Mouse (Mus musculus) spleen, adult 2 months (tissue): Measurements from ENCODE around the gene Gm20388. TPM values are rescaled to one million over a fixed set of nuclear protein-coding genes. Genes with fewer than 3 reads are reported as not detected.
A peak's percentile ranks its signal among the peaks of the same experiment; 100 is the strongest.
"Not testable (repeated sequence)": the region's sequence is repeated elsewhere in the genome, so short reads cannot be mapped to it uniquely, and the experiment has no call there.

Source experiments
- DNase-seq, 2 experiments: peaks; one replicate each; pipeline versions ENCODE4 v3.0.0 to v3.0.0-alpha.2; 2012 to 2021; ENCODE audit warnings: low spot score in 2 of 2, low read depth in 1 of 2
- H3K27ac ChIP-seq: fragments of 200-500 bp; 2 replicates; pipeline ENCODE4 v1.5.1; 2012; ENCODE audit warnings: low read length, inconsistent platforms; ENCODE audit not compliant: insufficient read depth
- H3K27me3 ChIP-seq: fragments of 200-500 bp; 2 replicates; pipeline ENCODE4 v1.6.1; 2012; ENCODE audit warnings: mild to moderate bottlenecking, moderate library complexity, low read length, inconsistent platforms; ENCODE audit not compliant: control insufficient read depth, insufficient read depth
- H3K36me3 ChIP-seq: fragments of 200-500 bp; 2 replicates; pipeline ENCODE4 v1.6.1; 2012; ENCODE audit warnings: mild to moderate bottlenecking, low read length, inconsistent platforms; ENCODE audit not compliant: control insufficient read depth, insufficient read depth
- H3K4me1 ChIP-seq: fragments of 200-500 bp; 2 replicates; pipeline ENCODE4 v1.6.1; 2011; ENCODE audit warnings: inconsistent platforms; ENCODE audit not compliant: control insufficient read depth, insufficient read depth, insufficient read length
- H3K4me3 ChIP-seq: fragments of 200-500 bp; 2 replicates; pipeline ENCODE4 v1.5.1; 2011; ENCODE audit warnings: mild to moderate bottlenecking, inconsistent platforms; ENCODE audit not compliant: insufficient read depth, insufficient read length; ENCODE audit errors: extremely low read depth
- CTCF ChIP-seq: fragments of 200-500 bp; IDR thresholded peaks from 2 replicates; pipeline ENCODE4 v1.5.1; 2011; ENCODE audit warnings: mild to moderate bottlenecking, inconsistent platforms; ENCODE audit not compliant: insufficient read depth, insufficient read length, insufficient replicate concordance; ENCODE audit errors: extremely low read depth
- POLR2A ChIP-seq: fragments of 200-500 bp; IDR thresholded peaks from 2 replicates; pipeline ENCODE4 v1.6.1; 2011; ENCODE audit warnings: low read depth, low read length, inconsistent platforms
- WGBS: fragments of 180-500 bp; shearing (Covaris S2); methylation state at CpG from one replicate; pipeline ENCODE4 v1.1.7; 2018; 5-methylcytosine and 5-hydroxymethylcytosine counted together
- polyA plus RNA-seq: library from polyadenylated mRNA; depleted of rRNA; stranded (reverse); fragments of >200 nt; gene quantifications from 2 replicates; pipeline ENCODE4 v1.2.3, GENCODE M21; 2012

Gene Gm20388
- polyA plus RNA-seq, 1 experiment = 26.1 TPM

GRCm38 (mm10) chr8:120783781-120784180, 873.1 kb downstream of the Gm20388 start:
- H3K27ac ChIP-seq = 0 out of 2 replicates have a peak overlapping the region, but pooled peaks have one; percentile 24
- H3K27me3 ChIP-seq = no peaks in the 10 kb centered on the region
- H3K4me1 ChIP-seq = no peaks in the 10 kb centered on the region; the same call in 1 of the 2 replicates
- H3K36me3 ChIP-seq = no peaks in the 10 kb centered on the region
- H3K4me3 ChIP-seq = no peak overlapping the region
- no peak for TF ChIP-seq CTCF
- no peak for TF ChIP-seq POLR2A
- no peak for DNase-seq
- WGBS = 49% methylated on average over 4 of the region's 4 CpGs

GRCm38 (mm10) chr8:120786753-120787152, 876.1 kb downstream of the Gm20388 start:
- 81% methylated on average over 4 of the region's 4 CpGs for WGBS
- TF ChIP-seq CTCF = no peak
- TF ChIP-seq POLR2A = no peak
- Histone ChIP-seq H3K27me3 (no peaks in the 10 kb centered on the region), H3K4me3 (no peak overlapping the region), H3K36me3 (no peaks in the 10 kb centered on the region), H3K4me1 (no peaks in the 10 kb centered on the region; the same call in 1 of the 2 replicates), H3K27ac (no peak overlapping the region)
- DNase-seq = no peak

GRCm38 (mm10) chr8:120787631-120788030, 877.0 kb downstream of the Gm20388 start:
- TF ChIP-seq POLR2A (no peak), CTCF (no peak)
- H3K36me3 ChIP-seq = no peaks in the 10 kb centered on the region
- H3K27me3 ChIP-seq = no peaks in the 10 kb centered on the region
- peaks cover 6% of the 10 kb centered on the region; the same call in 1 of the 2 replicates for H3K4me1 ChIP-seq
- WGBS = 83% methylated on average over 5 of the region's 5 CpGs
- DNase-seq = no peak
- no peak overlapping the region for H3K4me3 ChIP-seq
- H3K27ac ChIP-seq = no peak overlapping the region

GRCm38 (mm10) chr8:120792710-120793109, 882.1 kb downstream of the Gm20388 start:
- peak in 1 of 2 experiments; percentile 33 for DNase-seq
- Histone ChIP-seq H3K27me3 (no peaks in the 10 kb centered on the region), H3K27ac (peak overlapping the region; percentile 60), H3K4me1 (peaks cover 24% of the 10 kb centered on the region), H3K4me3 (no peak overlapping the region), H3K36me3 (no peaks in the 10 kb centered on the region)
- no peak for TF ChIP-seq POLR2A
- no peak for TF ChIP-seq CTCF
- 32% methylated on average over 15 of the region's 15 CpGs for WGBS

- Histone ChIP-seq H3K4me1 (peaks cover 47% of the 10 kb centered on the region), H3K27me3 (no peaks in the 10 kb centered on the region), H3K36me3 (no peaks in the 10 kb centered on the region), H3K27ac (no peak overlapping the region; the same call in 1 of the 2 replicates), H3K4me3 (no peak overlapping the region)
- DNase-seq = peak; percentile 60 to 84
- 50% methylated on average over 9 of the region's 9 CpGs for WGBS
- TF ChIP-seq POLR2A = no peak
- peak; percentile 100 for TF ChIP-seq CTCF
Observed at GRCm38 (mm10) chr8:120795944-120796635, 885.4 kb downstream of the Gm20388 start.

- 38% methylated on average over 9 of the region's 9 CpGs for WGBS
Observed at GRCm38 (mm10) chr8:120797019-120797727, 886.5 kb downstream of the Gm20388 start.

GRCm38 (mm10) chr8:120800308-120800865, 889.7 kb downstream of the Gm20388 start:
- DNase-seq = peak in 1 of 2 experiments; percentile 59
- TF ChIP-seq POLR2A (no peak), CTCF (peak; percentile 86; the same call in 1 of the 2 replicates)
- 16% methylated on average over 17 of the region's 17 CpGs for WGBS
- Histone ChIP-seq H3K4me1 (peaks cover 34% of the 10 kb centered on the region; the same call in 1 of the 2 replicates), H3K36me3 (no peaks in the 10 kb centered on the region), H3K27ac (no peak overlapping the region), H3K27me3 (no peaks in the 10 kb centered on the region), H3K4me3 (no peak overlapping the region)

More at GRCm38 (mm10) chr8:120797019-120797727, 886.5 kb downstream of the Gm20388 start:
- H3K36me3 ChIP-seq = no peaks in the 10 kb centered on the region
- DNase-seq = peak in 1 of 2 experiments; percentile 52
- H3K27me3 ChIP-seq = no peaks in the 10 kb centered on the region
- TF ChIP-seq CTCF (no peak), POLR2A (no peak)
- H3K4me1 ChIP-seq = peaks cover 45% of the 10 kb centered on the region
- H3K4me3 ChIP-seq = no peak overlapping the region
- peak overlapping the region; percentile 50 for H3K27ac ChIP-seq

- WGBS = 77% methylated on average over 6 of the region's 6 CpGs
- H3K27me3 ChIP-seq, H3K36me3 ChIP-seq, H3K4me3 ChIP-seq, DNase-seq, H3K27ac ChIP-seq: not testable (repeated sequence)
- H3K4me1 ChIP-seq = peaks cover 16% of the 10 kb centered on the region; the same call in 1 of the 2 replicates
Observed at GRCm38 (mm10) chr8:120803661-120804375, 893.2 kb downstream of the Gm20388 start.
